Mouse (Mus musculus): Measurements from ENCODE around the gene Olfr354. TPM values are rescaled to one million over a fixed set of nuclear protein-coding genes. Genes with fewer than 3 reads are reported as not detected.

The Olfr354 gene
- not detected in 2 replicates for polyA plus RNA-seq (2015; fragmentation: Nextera tagmentation; extraction: Ambion mirVana)

DNA sequence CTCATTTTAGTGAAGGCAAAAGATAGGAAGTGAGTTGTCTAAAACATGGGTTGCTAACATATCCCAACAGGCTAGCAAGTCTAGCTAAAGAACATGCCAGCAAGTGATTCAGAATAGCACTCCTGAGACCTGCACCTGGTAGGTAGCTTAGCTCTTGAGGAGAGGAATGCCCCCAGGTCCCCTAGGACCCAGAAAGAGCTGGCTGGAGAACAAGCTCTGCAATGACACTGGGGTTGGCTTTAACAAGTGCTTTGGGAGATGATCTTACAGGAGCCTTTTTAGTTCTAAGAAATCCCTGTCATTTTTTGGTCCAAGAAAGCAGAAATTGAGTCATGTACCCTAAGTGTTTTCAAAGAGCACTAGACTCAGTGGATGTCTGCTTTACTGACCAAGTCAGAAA lies at the start of gene Olfr354:
Gene Olfr354, plus strand, starts transcription at position 301 of the 400 bp plus-strand sequence.
- no peak for DNase-seq (ENCODE audit: low spot score)

DNA sequence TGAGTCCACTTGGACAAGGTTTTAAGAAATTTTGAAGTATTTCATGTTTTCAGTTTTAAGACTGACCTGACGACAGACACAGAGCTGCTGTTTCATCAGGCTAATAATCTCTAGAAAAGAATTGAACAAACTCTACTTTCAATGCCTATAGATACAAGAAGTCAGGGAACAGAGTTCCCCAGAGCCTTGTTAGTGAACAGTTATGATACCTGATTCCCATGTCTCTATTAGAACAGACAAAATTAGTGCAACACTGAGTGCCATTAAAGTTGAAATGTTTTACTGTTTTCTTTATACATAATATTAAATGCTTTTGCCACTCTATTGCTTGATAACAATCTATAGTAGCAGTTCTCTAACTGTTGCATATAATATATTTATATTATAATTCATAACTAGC lies 42.9 kb upstream of the Olfr354 start, which contains the start of gene Olfr351:
Gene Olfr351, minus strand, starts transcription at position 101 of the 400 bp plus-strand sequence.
- DNase-seq (ENCODE audit: low spot score), result no peak

DNA sequence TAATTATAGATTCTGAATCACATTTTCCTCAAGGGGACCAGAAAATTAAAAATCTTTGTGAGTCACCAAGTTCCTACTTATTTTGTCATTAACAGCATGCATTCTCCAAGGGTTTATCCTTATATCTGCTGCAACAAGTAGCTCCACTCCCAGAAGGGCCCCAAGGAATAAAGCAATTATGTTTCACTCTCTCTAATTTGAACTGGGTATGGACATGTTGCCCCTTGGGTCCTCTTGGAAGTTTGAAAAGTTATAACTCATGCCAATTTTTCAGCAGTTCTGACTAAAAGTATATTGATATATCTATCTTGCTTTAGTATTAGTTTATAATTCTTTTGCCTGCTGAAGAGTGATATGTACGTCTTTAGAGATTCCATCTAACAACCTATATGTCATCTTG lies 37.3 kb upstream of the Olfr354 start, which contains the start of gene Olfr352:
Gene Olfr352, plus strand, starts transcription at position 301 of the 400 bp plus-strand sequence.
- DNase-seq (ENCODE audit: low spot score), result no peak

DNA sequence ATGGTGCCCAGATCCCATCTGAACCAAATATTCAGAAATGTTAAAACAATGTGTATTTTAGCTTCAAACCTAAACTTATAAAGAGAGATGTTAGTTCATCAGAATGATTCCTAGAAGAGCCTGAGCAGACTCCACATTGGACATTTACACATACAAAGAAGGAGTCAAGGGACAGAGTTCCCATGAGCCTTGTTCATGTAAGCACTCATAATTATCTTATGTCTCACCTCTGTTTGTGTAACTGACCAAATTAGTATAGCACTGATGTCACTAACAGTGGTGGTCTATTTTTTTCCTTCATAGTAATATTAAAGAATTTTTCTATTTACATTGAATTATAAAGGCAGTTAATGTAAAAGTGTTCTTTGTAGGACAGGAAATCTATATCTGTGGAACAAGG lies 12.6 kb upstream of the Olfr354 start, which contains the start of gene Olfr353:
Gene Olfr353, minus strand, starts transcription at position 101 of the 400 bp plus-strand sequence.
- no peak for DNase-seq (ENCODE audit: low spot score)

DNA sequence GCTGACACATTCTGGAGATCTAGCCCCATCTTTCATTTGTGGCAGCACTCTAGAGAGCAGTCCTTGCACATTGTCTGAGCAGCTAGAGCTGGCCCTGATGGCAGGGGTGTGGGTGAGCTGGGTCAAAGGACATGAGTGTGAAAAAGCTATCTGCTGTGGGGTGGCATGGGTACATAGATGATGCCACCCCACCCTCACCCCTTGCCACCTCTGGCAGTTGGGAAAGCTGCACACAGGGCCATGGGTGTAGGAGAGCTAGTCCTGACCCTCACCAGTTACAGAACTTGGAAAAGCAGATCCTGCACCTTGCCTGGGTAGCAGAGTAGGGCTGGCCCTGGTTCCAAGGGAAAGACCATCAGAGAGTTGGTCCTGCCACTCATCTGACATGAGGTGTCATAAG lies 8.4 kb upstream of the Olfr354 start:
- no peak for DNase-seq (ENCODE audit: low spot score)

DNA sequence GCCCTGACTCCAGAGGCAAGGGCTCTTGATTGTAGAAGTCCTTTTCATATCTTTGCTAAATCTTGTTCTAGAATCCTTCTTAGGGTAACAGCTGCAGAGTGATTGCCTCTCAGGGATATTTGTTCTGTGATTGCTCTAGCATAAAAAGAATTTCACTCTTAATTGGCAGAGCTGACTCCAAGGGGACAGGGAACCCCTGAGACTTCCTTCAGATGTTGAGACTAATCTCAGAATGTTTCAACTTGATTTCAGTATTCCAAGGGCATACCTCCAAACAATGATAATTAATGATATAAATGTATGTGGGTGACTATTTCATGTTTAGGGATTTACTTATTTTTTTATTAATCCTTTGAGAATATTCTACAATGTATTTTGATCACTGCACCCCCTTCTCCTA lies 23.3 kb downstream of the Olfr354 start, which contains the start of gene Olfr355:
Gene Olfr355, minus strand, starts transcription at position 101 of the 400 bp plus-strand sequence.
- DNase-seq (ENCODE audit: low spot score), result no peak

DNA sequence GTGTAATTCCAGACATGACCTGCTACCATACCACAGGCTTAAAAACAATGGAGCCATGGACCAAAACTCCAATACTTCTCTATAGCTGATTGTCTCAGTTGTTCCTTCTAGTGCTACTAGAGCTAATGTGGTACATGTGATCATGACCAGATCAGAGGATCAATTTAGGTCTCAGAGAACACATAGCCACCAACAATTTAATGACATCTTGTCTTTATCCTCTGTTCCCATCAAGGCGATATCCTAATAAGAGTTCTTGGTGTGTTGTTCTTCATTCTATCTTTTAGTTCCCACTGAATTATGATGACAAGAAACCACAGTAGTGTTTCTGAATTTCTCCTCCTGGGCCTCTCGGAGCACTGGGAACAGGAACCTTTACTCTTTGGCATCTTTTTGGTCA lies 31.3 kb downstream of the Olfr354 start, which contains the start of gene Olfr356:
Gene Olfr356, plus strand, starts transcription at position 301 of the 400 bp plus-strand sequence.
- no peak for DNase-seq (ENCODE audit: low spot score)

Other genes starting within 250 kb of the Olfr354 start
- not detected in 2 replicates for gene Olfr346, start 219.9 kb upstream of the Olfr354 start, polyA plus RNA-seq (2015; fragmentation: Nextera tagmentation; extraction: Ambion mirVana)
- gene Olfr347, start 173.8 kb upstream of the Olfr354 start, polyA plus RNA-seq (2015; fragmentation: Nextera tagmentation; extraction: Ambion mirVana), result not detected in 2 replicates
- not detected in 2 replicates for gene Olfr348, start 121.4 kb upstream of the Olfr354 start, polyA plus RNA-seq (2015; fragmentation: Nextera tagmentation; extraction: Ambion mirVana)
- not detected in 2 replicates for gene Olfr50, start 115.1 kb upstream of the Olfr354 start, polyA plus RNA-seq (2015; fragmentation: Nextera tagmentation; extraction: Ambion mirVana)
- gene Olfr3, start 88.6 kb upstream of the Olfr354 start, polyA plus RNA-seq (2015; fragmentation: Nextera tagmentation; extraction: Ambion mirVana), result not detected in 2 replicates
- not detected in 2 replicates for gene Olfr350, start 59.4 kb upstream of the Olfr354 start, polyA plus RNA-seq (2015; fragmentation: Nextera tagmentation; extraction: Ambion mirVana)
- not detected in 2 replicates for gene Olfr351, start 43.0 kb upstream of the Olfr354 start, polyA plus RNA-seq (2015; fragmentation: Nextera tagmentation; extraction: Ambion mirVana)
- gene Olfr352, start 37.2 kb upstream of the Olfr354 start, polyA plus RNA-seq (2015; fragmentation: Nextera tagmentation; extraction: Ambion mirVana), result not detected in 2 replicates
- not detected in 2 replicates for gene Olfr353, start 12.7 kb upstream of the Olfr354 start, polyA plus RNA-seq (2015; fragmentation: Nextera tagmentation; extraction: Ambion mirVana)
- not detected in 2 replicates for gene Olfr355, start 23.2 kb downstream of the Olfr354 start, polyA plus RNA-seq (2015; fragmentation: Nextera tagmentation; extraction: Ambion mirVana)
- gene Olfr356, start 31.4 kb downstream of the Olfr354 start, polyA plus RNA-seq (2015; fragmentation: Nextera tagmentation; extraction: Ambion mirVana), result not detected in 2 replicates
- gene Olfr357, start 88.1 kb downstream of the Olfr354 start, polyA plus RNA-seq (2015; fragmentation: Nextera tagmentation; extraction: Ambion mirVana), result not detected in 2 replicates
- not detected in 2 replicates for gene Olfr358, start 103.7 kb downstream of the Olfr354 start, polyA plus RNA-seq (2015; fragmentation: Nextera tagmentation; extraction: Ambion mirVana)
- gene Olfr360, start 160.1 kb downstream of the Olfr354 start, polyA plus RNA-seq (2015; fragmentation: Nextera tagmentation; extraction: Ambion mirVana), result not detected in 2 replicates
- not detected in 2 replicates for gene Olfr361, start 183.6 kb downstream of the Olfr354 start, polyA plus RNA-seq (2015; fragmentation: Nextera tagmentation; extraction: Ambion mirVana)
- gene Olfr362, start 212.2 kb downstream of the Olfr354 start, polyA plus RNA-seq (2015; fragmentation: Nextera tagmentation; extraction: Ambion mirVana), result not detected in 2 replicates
- gene Olfr364-ps1, start 233.6 kb downstream of the Olfr354 start, polyA plus RNA-seq (2015; fragmentation: Nextera tagmentation; extraction: Ambion mirVana), result not detected in 2 replicates

Measured in thymus, postnatal 0 days (tissue).